Mouse (Mus musculus): ENCODE data around the gene Gal3st4.

GRCm38 (mm10) chr5:138262001-138262400 is 10.6 kb downstream of the Gal3st4 start:
- TF ChIP-seq POLR2A (IDR thresholded peaks at IDR 0.05; ENCODE audit: insufficient read depth, low read depth, low read length): 0 out of 2 replicates have a peak, but pooled peaks have one; percentile 19
- no peak for TF ChIP-seq CTCF (IDR thresholded peaks at IDR 0.05)
- TF ChIP-seq EP300 (IDR thresholded peaks at IDR 0.05; ENCODE audit: insufficient read depth, low read depth, low read length): no peak
